Mouse (Mus musculus) heart, adult 8-10 months (tissue): ENCODE results near the gene Pnpla7. TPM values are rescaled to one million over a fixed set of nuclear protein-coding genes. Genes with fewer than 3 reads are reported as not detected.

Experiments
- DNase-seq: peaks from one replicate; pipeline ENCODE4 v3.0.0; 2022; ENCODE audit warnings: low spot score
- total RNA-seq, 4 experiments: library from RNA; stranded (reverse); gene quantifications; 2 replicates each; pipeline ENCODE4 v1.2.4; 2022

Pnpla7 gene
- total RNA-seq, 4 experiments from 2014 or later: 25.2 to 36.0 (median 28.7) TPM

DNA sequence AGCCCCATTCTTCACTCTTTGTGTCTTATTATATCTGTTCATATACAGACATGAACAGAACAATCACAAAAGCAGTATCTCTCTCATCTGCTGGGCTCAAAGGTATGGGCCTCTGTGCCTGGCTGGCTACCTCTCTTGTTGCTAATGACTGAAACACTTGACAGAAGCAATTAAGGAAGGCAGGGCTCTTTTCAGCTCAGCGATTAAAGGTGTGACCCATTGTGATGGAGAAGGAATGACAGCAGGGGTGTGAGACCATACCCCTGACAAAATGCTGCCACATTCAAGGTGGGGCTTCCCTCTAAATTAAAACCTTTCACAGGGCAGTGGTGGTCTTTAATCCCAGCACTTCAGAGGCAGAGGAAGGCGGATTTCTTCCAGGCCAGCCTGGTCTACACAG, 11.9 kb downstream of the Pnpla7 start:
- no peak for DNase-seq

DNA sequence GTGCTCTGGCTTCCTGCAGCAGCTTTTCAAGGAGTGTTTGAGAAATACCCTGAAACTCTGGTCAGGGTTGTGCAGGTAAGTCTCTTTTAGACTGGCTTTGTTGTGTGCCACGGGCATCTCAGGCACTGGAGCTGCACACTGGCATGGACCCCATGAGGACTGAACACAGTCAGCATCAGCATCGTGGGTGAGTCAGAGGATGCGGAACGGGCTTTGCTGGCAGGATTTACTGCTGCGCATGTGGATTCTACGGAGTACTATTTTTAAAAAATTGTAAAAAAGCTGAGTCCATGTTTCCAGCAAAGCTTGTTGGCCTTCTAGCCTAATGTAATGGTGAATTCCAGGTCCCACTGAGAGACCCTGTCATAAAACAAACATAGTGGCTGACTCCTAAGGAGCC, 19.5 kb downstream of the Pnpla7 start:
- DNase-seq: no peak

DNA sequence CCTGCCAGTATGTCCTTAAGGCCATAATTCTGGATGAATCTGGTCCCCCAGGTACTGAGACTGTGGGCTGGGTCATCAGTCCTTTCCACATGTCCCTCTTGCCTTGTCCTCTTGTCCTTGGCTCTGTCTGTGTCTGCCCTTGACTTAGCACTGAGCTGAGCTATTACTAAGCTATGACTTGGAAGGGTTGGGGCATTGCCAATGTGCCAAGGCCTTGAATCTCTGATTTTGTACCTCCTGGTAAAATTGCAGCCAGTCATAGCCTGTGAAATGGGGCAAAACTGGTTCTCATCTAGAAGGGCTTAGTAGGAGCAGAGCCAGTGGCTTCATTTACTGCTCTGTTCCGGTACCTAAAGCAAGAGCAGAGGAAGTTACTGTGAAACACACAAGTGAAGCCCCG, 20.6 kb downstream of the Pnpla7 start:
- no peak for DNase-seq

DNA sequence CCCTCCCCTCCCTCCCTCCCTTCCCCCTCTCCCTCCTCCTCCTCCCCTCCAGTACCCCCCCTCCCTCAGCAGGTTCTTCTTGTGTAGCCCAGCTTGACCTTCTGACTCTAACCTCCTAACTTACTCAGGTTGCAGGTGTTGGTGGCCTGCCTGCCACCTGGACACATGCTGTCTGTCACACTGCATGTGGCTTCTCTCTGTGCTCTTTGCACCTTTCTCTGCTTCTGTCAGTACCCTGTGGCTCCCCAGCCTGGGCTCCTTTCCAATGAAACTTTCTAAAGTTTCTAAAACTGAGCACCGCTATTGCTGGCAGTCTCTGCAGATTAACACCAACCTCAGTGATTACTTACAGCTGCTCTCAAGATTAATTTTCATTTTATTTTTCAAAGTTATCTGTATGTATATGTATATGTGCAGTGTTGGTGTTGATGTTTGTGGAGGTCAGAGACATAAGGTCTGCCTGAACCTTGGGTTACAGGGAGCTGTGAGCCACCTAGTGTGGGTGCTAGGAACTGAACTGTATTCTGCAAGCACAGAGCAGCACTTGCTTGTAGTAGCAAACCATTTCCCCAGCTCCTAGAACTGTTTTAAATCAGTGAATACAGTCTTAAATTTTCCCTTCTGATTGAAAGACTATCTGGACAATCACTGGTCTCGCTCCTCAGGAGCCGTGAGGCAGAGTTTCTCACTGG, 24.9 kb downstream of the Pnpla7 start:
- DNase-seq: peak; percentile 8

DNA sequence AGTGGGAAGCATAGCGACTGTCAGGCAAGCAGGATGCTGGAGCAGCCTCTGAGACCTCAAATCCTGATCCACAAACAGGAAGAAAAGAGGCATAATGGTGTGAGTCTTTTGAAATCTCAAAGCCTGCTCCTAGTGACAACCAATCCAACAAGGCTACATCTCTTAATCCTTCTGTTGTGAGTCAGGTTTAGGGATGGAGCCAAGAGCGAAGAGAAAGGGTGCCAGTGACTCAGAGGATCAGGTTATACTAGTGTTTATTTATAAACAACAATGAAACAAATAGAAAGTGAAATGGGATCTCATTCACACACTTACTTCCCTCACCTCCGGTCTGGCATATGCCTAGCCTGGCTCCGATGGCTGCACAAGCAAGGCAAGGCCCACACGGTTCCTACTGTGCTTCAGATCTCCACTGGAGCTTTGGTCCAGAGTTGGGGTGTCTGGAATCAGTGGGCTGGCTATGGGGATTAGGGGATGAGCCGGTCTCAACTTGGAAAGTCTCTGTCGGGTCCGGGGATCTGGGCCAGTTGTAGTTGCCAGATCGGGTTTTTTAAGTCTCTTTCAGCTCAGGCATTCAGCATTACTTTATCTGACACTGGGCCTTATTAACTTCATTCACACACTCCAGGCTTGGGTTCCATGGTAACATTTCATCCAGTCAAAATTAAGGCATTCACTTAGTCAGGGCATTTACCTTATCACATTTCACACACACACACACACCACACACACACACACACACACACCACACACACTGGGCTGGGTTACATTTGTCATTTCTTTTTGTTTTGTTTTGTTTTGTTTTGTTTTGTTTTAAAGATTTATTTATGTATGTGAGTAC, 28.3 kb downstream of the Pnpla7 start:
- DNase-seq: no peak

DNA sequence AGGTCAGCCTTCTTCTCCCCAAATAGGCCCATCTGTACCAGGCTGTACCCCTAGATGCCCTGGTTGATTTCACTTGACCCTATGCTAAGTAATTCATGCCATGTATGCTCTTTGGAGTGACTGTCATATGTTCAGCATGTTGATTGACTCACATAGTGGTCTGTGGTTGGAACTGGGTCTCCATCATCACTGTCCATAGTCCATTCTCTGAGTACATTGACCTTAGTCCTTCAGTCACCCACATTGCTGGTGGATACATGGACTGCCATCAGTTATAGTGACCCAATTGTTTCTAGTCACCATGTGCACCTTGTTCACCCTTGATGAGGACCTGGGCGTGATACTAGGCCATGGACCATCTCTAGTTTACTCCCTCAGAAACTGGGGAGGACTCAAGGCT, 30.9 kb downstream of the Pnpla7 start:
- DNase-seq: no peak

DNA sequence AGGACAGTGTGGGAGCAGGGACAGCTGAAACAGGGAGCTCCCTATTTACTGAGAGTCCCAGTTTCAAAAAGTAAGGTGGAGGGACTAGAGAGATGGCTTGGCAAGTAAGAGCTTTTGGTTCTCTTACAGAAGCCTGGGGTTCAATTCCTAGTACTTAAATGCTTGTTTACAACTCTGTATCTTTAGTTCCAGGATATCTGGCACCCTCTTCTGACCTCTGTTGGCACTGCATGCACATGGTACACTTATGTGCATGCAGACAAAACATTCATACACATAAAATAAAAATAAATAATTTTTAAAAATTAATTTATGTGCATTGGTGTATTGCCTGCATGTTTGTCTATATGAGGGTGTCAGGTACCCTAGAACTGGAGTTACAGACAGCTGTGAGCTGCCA, 32.4 kb downstream of the Pnpla7 start:
- DNase-seq: no peak

DNA sequence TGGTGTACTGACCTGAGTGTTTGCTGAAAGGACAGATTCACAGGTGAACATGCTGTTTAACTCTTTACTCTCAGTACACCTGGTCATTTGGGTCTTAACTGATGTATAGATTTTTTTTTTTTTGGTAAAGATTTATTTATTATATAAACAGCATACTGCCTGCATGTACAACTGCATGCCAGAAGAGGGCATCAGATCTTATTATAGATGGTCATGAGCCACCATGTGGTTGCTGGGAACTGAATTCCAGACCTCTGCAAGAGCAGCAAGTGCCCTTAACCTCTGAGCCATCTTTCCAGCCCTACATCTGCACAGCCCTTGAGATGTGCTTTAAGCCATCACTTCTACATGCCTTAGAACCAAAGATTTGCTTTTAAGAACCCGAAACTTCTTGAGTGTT, 46.8 kb downstream of the Pnpla7 start:
- no peak for DNase-seq

DNA sequence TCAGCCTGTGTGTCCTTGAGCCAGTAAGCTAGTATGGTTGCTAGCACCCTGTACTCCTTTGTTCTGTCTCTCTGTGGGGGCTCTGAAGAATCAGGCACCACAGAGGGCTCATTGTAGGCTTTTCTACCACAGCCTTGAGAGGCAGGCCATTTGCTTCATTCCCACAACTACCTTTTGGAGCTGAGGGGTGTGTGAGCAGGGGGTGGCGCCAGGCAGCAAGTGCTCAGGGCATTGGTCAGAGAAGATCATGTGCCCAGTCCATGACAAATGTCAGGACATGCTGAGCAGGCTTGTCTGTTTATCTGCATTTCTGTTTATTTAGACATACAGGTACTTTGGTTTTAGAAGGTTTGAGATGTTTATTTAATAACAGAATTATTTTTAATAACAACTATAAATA, 49.3 kb downstream of the Pnpla7 start:
- no peak for DNase-seq

DNA sequence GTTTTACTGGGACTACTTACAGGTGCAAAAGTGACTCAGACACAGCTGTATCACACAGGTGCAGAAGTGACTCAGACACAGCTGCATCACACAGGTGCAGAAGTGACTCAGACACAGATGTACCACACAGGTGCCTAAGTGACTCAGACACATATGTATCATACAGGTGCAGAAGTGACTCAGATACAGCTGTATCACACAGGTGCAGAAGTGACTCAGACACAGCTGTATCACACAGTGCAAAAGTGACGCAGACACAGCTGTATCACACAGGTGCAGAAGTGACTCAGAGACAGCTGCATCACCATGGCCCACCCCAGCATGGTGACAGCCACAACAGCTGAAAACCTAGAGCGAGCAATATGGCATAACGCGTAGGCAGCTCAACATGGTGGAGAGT, 59.2 kb downstream of the Pnpla7 start:
- DNase-seq: no peak

DNA sequence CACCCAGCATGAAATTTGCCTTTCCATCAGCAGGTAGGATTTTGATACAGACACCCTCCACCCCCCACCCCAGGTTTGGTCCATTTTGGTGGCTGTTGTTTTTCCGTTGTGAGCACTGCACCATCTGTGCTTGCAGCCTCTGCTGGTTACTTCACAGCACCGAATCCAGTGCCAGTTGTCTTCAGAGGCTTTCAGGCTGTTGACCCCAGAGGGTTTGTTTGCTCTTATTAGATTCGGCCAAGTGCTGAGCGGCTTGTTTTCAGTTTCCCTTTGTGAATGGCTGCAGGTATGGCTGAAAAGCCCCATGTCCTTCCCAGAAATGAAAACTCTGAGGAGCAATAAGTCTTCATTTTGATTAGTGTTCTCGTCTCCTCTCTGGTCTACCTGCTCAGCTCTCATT, 64.3 kb downstream of the Pnpla7 start:
- no peak for DNase-seq

DNA sequence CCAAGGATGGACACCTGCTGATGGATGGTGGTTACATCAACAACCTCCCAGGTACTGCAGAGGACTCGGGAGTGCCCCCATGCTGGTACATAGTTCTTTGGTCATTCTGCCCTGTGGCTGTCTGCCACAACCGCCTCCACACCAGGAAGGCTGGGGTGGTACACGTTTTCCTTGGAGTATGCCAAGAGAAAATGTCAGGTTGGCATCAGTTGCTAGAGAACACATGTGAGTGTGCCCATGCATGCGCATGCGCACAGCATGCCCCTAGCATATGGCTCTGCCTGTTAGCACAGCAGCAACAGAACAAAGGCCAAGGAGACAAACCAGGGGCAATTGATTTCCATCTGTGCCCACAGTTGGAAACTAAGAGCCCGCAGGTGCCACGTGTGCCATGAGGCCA, 75.1 kb downstream of the Pnpla7 start:
- DNase-seq: no peak

DNA sequence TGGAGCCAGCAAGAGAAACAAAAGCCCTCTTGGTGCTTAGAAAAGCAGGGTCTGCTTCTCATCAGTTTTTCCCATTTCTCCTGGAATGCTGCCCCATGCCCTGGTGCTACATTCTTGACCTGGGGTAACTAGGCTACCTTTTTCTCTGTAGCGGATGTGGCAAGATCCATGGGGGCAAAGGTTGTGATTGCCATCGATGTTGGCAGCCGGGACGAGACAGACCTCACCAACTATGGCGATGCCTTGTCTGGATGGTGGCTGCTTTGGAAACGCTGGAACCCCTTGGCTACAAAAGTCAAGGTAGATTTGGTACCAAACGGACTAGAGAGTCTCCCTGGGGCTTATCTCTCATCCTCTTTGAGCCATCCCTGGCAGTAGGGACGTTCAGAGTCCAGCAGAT, 75.6 kb downstream of the Pnpla7 start:
- no peak for DNase-seq

DNA sequence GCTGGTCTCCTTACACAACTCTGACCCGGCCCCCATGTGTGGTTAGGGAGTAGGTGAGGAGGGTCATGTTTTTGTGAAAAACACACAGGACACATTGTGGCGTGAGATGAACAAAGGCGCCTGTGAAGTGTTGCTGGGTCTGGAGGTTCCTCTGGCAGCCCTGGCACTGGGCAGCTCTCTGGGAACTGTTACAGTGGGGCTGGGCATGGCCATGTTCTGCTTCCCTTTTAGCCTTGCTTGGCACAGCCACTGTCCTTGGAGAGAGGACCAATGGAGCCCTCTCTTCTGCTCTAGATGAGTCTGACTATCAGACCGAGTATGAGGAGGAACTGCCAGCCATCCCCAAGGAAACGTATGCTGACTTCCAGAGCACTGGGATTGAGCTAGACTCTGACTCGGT, 77.3 kb downstream of the Pnpla7 start:
- DNase-seq: no peak

DNA sequence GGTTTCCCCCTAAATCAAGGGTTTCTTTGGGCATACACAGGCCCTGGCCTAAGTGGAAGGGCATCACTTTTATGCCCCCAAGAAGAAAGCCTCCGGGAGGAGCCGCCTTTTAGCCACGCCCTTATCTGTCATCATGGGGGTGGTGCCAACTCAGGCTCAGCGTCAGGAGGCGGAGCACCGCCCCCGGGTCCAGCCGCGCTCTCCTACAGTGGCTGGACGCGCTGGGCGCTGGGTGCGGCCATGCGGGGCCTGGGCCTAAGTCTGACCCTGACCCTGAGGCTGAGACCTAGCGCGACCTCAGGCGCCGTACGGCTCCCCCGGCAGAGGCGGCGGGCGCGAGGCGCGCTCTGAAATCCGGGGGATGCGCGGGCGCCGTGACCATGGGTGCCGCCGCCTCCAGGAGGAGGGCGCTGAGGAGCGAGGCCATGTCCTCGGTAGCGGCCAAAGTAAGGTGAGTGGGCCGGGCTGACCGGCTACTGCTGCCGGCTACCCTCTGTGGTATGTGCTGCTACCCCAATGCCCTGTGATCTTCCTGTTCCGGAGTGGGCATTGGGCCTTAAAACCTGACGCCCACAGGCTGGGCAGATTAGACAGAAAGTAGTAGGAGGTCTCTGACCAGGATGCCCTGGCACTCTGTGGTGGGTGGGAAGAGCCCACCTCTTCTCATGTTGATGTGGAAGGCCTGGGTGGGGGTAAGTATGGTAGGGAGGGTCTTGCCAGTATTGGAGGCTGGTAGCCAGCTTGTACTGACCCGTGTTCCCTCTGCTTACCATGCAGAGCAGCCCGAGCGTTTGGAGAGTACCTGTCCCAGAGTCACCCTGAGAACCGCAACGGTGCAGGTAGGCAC, 78.6 kb downstream of the Pnpla7 start, which contains the start of gene Nsmf:
Gene Nsmf (plus strand): TSS at position 135 of the 847 bp plus-strand sequence.
- peak; percentile 88 for DNase-seq

DNA sequence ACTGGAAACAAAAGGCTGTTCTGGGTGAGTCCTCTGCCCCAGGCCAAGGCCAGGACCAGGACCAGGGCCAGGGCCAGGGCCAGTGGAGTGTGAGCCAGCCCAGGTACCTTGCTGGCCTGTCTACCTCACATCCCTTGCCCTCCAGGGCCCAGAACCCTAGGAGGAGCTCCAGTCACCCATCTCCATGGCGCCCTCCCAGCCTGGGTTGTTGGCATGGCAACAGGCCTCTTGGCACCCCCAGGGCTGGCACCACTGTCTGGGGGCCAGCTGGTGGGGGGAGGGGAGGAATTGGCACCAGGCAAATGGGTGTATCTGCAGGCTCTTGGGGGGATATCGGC, 79.2 kb downstream of the Pnpla7 start:
- no peak for DNase-seq

DNA sequence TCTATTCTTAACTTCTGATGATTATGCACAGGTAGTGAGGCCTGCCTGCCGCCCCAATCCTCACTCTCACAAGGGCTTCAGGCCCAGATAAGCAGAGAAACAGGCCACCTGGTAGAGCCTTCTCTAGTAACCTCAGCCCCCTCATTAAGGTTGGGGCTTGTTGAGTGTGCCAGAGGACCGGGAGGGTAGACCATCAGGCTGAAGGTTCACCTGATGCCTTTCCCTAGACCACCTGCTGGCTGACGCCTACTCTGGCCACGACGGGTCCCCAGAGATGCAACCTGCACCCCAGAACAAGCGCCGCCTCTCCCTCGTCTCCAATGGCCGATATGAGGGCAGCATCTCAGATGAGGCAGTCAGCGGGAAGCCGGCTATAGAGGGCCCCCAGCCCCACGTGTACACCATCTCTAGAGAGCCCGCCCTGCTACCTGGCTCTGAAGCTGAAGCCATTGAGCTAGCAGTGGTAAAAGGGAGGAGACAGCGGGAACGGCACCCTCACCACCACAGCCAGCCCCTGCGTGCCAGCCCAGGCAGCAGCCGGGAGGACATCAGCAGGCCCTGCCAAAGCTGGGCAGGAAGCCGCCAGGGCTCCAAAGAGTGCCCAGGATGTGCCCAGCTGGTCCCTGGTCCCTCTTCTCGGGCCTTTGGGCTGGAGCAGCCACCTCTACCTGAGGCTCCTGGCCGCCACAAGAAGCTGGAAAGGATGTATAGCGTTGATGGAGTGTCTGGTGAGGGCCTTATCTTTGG, 79.7 kb downstream of the Pnpla7 start:
- no peak for DNase-seq

DNA sequence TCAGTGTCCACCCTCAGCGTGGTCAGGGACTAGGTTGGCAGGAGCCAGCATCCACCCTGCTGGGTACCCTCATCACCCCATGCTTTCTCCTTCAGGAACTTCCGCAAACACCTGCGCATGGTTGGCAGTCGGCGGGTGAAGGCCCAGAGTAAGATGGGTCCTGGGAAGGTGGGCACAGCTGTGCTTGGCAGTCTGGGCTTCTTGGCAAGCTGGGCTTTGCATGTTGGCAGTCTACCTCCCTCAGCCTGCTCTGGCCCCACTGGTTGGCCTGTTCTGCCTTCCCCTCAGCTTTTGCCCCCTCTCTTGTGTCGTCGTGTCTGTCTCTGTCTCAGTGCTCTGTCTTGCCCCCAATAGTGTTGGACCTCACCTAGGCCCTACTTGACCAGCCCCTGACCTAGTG, 83.1 kb downstream of the Pnpla7 start:
- DNase-seq: no peak

DNA sequence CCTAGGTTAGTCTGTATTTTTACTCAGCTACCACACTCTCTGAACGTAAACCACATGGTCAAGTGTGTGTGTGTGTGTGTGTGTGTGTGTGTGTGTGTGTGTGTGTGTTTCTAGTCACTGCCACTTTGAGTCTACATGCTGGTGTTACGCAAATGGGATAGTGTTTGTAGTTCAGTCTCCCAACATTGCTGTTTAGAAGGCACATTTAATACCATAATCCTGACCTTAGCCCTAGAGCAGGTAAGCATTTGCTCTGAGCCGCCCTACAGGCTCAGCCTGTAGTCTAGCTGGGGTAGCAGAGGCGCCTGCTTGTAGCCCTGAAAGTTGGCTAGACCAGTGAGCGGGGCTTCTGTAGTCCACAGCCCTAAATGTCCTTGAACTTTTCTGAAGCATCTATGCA, 87.7 kb downstream of the Pnpla7 start:
- DNase-seq: no peak

DNA sequence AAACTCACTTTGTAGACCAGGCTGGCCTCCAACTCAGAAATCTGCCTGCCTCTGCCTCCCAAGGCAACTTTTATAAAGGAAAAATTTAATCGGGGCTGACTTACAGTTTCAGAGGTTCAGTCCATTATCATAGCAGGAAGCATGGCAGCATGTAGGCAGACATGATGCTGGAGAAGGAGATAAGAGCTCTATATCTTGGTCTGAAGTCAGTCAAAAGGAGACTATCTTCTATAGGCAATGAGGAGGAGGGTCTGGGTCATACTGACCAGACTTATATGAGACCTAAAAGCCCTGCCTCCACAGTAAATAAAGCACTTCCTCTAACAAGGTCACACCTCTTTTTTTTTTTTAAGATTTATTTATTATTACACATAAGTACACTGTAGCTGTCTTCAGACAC, 88.5 kb downstream of the Pnpla7 start:
- DNase-seq: no peak

DNA sequence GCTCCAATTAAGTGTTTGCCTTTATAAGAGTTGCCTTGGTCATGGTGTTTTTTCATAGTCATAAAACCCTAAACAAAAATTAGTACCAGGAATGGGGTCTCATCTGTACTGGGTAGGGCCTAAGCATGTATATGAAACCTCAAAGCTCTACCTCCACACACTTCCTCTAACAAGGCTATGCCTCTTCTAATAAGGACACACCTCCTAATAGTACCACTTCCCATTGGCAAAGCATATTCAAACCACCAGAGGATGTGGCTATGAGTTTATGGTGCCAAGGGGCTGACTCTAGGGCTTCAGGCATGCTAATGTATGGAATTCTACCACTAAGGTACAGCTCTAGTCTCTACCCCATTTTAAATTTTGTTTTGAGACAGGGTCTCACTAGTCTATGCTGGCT, 89.7 kb downstream of the Pnpla7 start:
- DNase-seq: no peak

DNA sequence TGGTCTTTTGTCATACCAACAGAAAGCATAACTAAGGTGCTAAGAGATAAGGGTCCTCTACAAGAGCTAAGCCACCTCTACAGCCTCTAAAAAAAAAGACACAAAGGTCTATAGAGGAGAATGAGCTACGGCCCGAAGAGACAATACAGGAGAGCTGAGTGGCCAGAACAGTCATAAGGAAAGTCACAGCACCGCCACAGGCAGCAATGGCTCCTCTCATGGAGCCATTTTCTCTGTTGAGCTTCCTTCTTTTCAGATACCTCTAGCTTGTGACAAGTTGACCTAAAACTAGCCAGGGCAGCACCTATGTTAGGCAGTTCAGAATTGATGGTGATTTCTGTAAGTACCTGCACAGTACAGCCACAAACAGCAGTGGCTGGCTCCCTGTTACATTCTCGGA, 90.7 kb downstream of the Pnpla7 start:
- DNase-seq: no peak
